Mouse (Mus musculus): ENCODE results near the gene Zbtb5.
"Not testable (repeated sequence)": the region's sequence is repeated elsewhere in the genome, so short reads cannot be mapped to it uniquely, and the experiment has no call there.

Gene Zbtb5
- long read RNA-seq, experiment 1, full-length matches to known transcripts = 3 of 6 reads
- long read RNA-seq, experiment 1, partial matches to known transcripts = 3 of 6 reads
- long read RNA-seq, experiment 1, other reads (novel, unspliced or antisense) = 0 of 6 reads
- long read RNA-seq, experiment 2, full-length matches to known transcripts = 3 of 8 reads
- long read RNA-seq, experiment 2, partial matches to known transcripts = 2 of 8 reads
- long read RNA-seq, experiment 2, other reads (novel, unspliced or antisense) = 3 of 8 reads

DNA sequence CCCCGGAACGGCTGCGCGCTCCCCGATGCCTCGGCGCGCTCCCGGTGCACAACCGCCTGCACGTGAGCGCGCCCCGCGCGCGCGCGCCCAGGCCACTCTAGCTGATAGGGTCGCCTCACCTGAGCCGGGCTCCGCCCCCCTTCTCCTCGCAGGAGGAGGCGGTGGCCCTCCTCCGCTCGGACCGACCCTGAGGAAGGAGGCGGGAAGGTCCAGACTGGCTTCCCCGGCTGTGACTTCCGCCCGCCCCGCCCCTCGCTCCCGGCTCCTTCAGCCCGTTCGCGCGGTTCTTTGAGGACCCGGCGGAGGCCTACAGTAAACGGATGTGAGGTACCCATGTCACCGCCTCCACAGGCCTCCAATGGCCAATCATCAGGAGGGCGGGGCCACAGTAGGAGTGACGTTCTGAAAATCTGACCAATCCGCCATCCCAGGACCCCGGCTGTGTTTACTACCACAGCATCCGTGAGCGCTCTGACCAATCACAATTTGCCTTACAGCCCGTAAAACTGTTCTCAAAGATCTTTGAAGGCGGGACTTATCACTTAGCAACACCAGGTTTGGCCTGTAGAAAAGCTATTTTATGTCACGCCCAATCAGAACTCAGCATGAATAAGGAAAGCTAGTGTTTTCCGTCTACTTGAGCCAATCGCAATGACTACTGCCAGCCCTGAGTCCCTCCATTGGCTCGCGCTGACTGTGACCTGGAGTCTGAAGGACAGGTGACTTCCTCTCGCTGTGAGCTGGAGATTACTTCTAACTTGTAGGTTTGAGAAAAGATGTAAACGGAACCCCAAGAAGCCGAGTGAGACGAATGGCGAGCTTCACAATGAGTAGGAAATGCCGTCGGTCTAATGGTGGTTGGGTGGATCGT lies at the start of gene Zbtb5:
TSS of gene Zbtb5 (minus strand) at position 308 of the 871 bp plus-strand sequence.
- intact Hi-C loops (cut with DNase I) = loop anchor here (5.0 to 10.0 kb wide), 2 partner anchors 40 to 92 kb away; partner anchors contain the start of gene Tomm5

DNA sequence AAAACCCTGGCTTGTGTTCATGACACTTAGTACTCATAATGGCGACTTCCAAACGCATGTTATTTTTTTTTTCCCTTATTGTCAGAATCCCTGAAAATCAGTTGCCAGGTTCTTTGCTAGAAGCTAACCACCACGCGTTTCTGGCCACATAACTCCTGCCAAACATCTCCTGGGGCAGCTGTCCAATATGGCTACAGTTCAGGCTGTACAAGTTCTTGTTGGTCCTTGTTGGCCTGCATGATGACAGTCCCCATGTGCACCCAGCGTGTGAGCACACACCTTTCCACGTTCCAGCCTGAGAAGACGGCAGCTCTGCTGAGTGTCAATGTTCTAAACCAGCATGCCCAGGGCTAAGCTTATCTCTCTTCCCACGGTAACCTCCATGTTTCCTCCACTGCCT lies 43.2 kb upstream of the Zbtb5 start:
- intact Hi-C loops (cut with DNase I) = no loop called here

DNA sequence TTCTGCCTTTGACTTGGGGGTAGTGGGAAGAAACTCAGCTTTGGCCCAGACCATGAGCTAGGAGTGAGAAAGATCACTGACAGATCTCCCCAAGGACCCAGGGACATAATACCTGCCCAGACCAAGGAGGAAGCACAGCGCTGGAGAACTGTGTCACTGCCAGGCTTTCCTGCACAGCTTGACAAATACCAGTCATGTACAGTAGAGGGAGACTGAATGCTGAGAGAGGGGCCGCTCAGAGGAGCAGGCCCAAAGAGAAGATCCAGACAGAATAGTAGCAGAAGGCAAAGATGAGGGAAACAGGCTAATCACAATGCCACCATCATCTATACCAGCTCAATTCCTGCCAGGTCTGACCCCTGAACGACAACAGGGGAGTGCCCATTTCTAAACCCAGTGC lies 42.6 kb upstream of the Zbtb5 start:
- intact Hi-C loops (cut with DNase I) = no loop called here

DNA sequence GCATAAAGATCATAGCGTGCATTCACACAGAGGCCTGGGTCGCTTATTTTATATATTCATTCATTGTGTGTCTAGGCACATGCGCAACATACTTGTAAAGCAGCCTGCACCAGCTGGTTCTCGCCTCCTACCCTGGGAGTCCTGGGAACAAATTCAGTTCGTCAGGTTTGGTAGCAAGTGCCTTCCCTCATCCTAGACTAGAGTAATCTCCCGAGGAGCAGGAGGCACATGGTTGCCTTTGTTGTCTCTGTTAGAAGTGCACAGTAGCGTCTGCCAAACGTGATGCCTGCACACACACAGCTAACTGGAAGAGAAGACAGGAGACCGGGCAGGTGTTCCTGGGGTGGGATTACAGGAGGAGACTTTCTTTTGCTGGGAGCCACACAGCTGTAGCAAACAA lies 35.7 kb upstream of the Zbtb5 start:
- intact Hi-C loops (cut with DNase I) = no loop called here

DNA sequence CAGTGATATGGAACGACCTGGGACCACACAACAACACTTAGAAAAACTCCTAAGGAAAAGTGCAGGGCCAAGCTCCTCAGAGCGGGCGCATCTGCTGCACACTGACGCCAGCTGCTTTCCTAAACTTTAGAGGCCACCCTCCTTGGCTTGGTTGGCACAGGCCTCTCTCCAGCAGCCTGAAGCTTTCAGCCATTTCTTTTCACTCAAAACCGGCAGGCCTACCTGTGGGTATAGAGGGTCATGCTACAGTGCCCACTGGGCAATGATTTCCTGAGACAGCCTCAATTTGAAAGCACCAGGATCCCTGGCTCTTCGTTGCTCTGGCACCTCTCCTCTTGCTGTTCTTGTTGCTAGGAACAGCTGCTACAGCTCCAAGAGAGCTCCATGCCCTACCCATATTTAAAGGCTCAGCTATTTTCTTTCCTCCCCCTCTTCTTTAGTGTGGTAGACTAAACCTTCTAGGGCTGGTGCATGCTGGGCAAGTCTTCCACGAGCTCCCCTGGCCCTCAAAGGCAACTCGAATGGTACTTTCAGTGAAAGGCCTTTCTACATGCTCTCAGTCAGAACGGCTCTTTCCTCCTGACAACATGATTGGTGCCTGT lies 35.2 kb upstream of the Zbtb5 start:
- intact Hi-C loops (cut with DNase I) = no loop called here

DNA sequence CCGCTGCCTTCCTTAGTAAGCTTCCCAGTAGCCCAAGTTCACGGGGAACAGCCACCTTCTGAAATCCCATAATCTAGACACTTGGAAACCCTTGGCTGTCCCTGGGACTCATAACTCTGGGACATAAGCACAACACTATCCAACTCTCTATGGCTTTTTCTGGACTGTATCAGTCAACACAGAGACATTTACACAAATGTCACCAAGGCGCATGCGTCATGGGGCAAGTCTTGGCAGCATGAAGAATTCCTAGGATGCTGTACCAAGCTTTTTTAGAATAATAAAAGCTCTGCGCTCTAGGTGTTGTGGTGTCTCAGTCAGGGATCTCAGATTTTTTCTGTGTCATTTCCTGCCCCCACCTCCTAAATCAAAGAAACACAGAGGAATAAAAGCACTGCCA lies 34.5 kb upstream of the Zbtb5 start:
- intact Hi-C loops (cut with DNase I) = no loop called here

DNA sequence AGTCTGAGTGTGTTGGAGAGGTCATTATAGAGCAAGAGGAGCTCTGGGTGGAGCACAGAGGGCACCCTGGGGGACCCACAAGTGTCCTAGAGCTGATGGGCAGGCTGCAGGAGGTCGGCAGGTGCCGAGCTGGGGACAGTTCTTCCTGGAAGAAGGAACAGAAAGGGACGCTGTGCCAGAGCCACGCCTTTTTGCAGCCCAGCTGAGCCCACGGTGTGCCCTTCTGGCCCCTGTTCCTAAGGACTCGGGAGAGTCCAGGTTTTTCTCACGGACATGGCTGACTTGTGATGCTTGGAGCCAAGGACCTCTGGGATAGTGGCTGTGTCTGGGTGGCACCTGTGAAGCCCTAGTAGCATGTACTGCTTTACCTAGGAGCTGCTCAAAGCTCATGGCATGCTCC lies 28.6 kb upstream of the Zbtb5 start:
- intact Hi-C loops (cut with DNase I) = loop anchor here (5.0 kb wide), 1 partner anchor 42 kb away; the partner anchor contains the start of gene Fbxo10

DNA sequence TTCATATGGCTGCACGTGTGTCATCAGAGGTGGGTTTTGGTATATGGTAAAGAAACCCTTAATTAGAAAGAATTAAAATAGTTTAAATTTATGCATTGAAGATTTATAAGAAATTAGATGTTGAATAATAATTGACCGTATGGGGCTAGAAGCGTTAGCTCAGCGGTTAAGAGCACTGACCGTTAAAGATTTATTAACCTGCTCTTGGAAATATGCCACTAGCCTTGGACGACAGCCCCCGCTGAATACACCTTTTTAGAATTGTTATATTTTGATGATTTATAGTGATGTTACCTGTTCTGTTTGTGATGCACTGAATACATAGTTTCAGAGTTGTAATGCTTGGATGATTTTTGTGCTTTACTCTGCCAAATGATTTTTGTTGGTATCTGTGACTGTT lies 27.3 kb upstream of the Zbtb5 start:
- intact Hi-C loops (cut with DNase I) = not testable (repeated sequence)

DNA sequence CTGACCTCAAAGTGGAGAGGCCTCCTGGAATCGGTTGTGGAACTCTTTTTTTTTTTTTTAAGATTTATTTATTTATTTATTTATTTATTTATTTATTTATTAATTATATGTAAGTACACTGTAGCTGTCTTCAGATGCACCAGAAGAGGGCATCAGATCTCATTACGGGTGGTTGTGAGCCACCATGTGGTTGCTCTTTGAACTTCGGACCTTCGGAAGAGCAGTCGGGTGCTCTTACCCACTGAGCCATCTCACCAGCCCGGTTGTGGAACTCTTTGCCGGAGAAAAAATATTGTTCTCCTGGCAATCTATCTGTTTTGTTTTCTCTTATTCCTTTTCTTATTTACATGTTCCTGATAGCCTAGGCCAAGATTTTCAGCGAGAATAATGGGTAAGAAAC lies 26.7 kb upstream of the Zbtb5 start:
- intact Hi-C loops (cut with DNase I) = not testable (repeated sequence)

DNA sequence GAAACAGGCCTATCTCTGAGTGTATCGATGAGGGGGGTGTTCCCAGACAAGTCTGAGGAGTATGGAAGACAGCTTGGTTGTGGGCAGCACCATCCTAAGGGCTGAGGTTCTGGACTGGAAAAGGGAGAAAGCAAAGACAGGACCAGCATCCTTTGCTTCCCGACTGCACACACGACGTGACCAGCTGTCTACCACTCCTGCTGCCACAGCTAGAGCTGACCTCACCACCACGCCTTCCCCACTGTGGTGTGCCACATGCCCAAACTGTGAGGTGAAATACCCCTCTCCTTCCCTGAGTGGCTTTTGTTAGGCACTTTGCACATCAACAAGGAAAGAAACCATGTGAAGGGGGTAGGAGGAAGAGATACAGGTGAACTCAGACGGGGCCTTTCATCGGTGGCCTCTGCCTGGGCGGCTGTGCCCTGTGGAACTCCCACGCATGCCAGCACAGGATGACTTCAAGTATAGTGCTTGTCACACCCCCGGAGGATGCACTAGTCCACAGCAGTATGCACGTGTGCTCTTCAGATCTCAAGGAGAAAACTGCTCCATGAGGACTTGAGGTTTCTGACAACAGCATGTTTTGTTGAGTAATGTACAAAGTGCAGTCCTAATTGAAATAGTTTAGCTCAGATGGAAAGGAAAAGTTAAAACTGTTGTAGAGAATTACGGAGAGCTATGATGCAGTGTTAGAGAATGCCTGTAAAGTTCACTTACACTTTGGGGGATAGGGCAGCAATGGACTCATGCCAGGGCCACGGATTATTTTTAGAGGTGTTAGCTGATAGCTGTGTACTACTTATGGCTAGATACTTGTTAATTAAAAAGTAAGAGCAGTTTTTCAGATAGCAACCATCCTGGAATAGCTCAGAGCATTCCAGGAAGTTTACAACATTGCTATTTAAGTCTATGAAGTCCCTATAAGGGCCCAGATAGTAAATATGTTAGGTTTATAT lies 25.5 kb upstream of the Zbtb5 start:
- intact Hi-C loops (cut with DNase I) = no loop called here

DNA sequence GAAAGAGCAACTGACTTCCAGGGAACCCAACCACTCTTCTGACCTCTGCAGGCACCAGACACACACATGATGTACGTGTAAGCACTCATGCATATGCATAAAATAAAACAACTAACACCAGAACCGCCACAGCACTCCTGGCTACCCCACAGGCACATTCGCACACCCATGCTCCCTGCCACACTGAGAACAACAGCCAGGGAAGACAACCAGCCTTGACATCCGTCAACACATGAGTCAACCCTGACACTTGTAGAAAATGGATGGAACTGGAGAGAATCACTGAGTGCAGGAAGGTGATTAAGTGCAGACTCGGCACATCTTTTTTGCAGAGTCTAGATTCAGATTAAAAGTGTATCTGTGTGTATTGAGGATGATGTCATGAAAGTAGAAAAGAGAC lies 24.4 kb upstream of the Zbtb5 start:
- intact Hi-C loops (cut with DNase I) = no loop called here

DNA sequence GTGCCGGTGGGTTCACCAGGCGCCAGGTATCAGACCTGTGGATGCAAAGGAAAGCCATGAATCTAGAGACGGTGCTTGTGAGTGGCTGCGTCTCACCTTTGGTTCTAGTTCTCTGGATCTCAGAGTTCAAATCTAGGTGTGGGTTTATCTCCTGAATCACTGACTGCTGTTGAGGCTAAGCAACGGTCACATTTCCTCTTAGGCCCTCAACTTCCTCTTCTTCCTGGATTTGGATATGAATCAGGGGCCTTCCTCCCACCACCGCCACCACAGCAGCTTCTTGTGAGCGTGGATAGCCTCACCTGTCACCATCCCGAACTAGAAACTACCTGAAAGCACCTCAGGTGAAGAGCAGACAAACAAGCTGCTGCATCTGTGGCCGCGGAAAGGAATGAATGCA lies 23.8 kb upstream of the Zbtb5 start:
- intact Hi-C loops (cut with DNase I) = no loop called here

DNA sequence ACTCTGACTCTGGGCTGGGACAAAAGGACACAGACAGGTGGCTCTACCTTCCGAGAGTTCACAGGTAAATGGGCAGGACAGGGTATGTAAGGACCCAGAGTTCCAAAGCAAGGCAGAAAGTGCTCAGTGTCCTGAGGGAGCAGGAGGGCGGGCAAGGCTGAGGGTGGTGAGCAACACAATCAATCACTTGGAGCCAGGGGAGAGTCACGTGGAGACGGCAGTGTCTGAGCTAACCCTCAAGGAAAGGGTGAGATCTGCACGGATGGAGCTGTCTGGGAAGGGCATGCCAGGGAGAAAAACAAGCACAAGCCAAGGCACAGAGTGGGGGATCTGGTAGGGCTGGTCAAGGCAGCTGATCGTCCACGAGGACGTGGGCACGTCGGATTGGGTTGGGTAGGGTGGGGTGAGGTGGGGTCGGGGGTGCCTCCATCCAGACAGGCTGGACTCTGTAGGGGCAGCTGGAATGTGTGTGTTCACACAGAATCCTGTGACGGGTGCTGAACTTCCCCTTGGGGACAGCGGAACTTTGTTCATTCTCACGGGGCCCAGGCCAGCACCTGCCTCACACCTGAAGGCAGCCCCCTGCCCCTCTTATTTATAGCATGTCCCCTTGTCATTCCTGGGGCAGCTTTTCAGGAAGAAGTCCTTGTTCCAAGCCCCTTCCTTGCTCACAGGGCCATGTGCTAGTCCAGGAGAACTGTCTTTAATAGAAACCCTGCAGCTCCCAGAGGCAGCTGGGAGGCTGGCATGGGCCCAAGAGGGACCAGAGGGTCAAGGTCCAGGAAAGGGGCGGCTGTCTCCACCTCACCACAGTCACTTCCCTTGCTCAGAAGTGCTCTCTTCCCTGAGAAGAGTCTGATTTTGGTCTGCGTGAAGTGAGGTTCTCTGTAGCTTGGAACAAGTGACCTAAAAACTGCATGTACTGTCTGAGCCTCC lies 22.7 kb upstream of the Zbtb5 start:
- intact Hi-C loops (cut with DNase I) = no loop called here

DNA sequence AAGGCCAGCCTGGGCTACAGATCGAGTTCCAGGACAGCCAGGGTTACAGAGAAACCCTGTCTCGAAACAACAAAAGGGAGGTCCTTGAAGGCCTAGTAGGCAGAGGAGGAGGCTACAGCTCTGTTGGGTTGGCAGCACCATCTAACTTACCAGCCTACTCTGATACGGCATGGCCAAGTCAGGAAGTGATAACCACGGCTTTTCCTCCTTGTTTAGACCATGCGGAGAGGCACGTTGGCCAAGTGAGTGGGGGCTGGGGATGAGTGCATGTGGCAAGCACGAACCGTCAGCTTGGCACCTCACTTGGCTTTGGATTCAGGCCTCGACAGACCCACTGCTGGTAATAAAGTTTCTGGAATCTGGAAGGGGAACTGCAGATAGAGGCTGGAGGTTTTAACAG lies 20.4 kb upstream of the Zbtb5 start:
- intact Hi-C loops (cut with DNase I) = no loop called here

DNA sequence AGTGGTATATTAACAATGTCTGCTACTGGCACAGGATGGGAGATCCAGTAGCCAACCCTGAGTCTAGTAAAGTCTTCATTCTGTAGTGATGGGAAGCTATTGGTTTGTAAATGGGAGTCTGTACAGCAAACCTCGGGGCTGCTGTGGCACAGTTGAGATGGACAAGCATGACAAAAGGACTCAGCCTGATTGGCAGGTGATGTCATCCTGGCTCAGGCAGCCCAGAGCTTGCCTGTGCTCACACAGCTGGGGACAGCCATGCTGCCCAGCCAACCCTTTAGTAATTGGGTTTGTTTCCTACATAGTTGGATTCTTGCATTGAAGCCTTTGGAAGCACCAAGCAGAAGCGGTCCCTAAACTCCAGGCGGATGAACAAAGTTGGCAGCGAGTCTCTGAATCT lies 14.2 kb upstream of the Zbtb5 start:
- intact Hi-C loops (cut with DNase I) = no loop called here

DNA sequence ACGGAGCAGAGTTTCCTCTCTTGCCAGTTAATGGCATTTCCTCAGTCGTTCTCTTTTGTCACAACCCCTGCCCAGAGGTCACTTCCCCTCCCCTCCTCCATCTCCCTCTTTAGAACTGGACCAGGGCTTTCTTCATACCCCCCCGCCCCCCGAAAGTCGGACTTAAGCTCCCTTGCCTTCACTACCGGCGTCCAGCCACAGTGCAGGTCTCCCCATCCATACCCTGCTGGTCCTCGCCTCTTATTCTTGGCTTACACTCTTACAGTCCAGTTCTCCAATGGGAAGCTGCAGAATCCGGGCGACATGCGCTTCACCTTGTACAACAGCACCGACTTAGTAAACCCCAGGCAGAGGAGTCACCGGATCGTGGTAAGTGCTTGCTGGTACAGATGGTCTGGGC lies 6.8 kb upstream of the Zbtb5 start:
- intact Hi-C loops (cut with DNase I) = loop anchor here (10.0 kb wide), 1 partner anchor 86 kb away; the partner anchor contains the start of gene Tomm5

DNA sequence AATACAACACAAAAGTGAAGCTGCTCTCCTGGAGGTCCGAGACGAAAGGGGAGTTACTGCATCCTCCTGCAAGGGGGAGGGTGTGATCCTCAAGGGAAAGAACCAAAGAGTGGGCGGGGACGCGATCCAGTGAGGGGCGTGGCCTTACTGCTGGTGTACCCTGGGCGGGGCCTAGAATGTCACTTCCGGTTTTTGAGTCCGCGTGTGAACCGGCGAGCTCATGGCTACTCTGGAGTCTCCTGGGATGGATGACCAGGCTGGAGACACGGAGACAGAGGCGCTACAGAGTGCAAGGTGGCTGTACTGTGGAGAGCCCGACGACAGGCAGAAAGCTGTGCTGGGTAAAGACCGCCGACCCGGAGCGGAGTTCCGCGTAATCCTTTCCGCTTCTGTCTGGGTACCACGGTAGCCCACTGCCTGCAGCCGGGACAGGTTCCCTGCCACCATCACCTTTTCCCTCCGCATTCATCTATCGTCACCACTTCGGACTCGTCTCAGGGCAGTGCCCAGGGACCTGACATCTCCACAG lies 6.3 kb upstream of the Zbtb5 start, which contains the start of gene Polr1e:
TSS of gene Polr1e (plus strand) at position 132 of the 529 bp plus-strand sequence.
- intact Hi-C loops (cut with DNase I) = loop anchor here (1.0 to 10.0 kb wide), 2 partner anchors 86 to 262 kb away; partner anchors contain the start of gene Tomm5

DNA sequence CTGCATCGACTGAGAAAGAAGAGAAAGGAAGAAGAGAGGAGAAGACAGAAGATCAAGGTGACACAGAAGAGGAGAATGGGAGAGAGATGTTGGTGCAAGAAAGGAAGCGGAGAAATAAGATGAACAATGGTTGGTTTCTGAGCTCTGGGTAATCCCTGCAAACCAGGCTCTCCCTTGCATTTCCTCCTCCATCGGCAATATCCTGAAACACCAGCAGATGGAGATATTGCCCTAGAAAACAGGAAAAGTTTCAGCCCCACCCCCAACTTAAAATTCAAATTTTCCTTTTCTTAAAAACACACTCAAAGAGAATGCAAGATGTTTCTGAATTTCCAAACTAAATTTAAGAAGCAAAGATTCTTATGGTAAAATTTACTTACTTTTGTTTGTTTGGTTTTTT lies 3.4 kb upstream of the Zbtb5 start:
- intact Hi-C loops (cut with DNase I) = loop anchor here (10.0 kb wide), 1 partner anchor 89 kb away; the partner anchor contains the start of gene Tomm5

DNA sequence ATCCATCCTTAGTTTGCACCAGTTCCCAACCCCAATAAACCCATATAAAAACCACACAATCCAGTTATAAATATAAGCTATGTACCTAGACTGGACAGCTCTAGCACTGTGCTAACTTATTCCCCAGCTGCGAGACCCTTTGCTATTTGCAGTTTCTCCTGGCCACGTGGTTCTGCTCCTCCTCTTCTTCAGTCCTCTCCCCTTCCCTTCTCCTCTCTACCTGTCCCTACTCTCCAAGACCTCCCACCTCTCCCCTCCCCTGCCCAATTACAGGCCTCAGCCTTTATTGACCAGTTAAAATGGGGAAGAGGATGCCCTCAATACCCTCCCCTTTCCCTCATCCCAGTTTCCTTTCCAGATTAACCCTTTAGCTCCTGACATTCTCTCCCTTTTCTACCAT lies 1.3 kb upstream of the Zbtb5 start:
- intact Hi-C loops (cut with DNase I) = loop anchor here (5.0 to 10.0 kb wide), 2 partner anchors 41 to 91 kb away; partner anchors contain the start of gene Tomm5
